Mouse (Mus musculus): Measurements from ENCODE around the gene Setd5. TPM values are rescaled to one million over a fixed set of nuclear protein-coding genes. Genes with fewer than 3 reads are reported as not detected.

Setd5 gene
- total and polyA plus RNA-seq, 3 experiments = 14.6 to 33.5 (median 31.1) TPM

- 11% methylated on average over 9 of the region's 9 CpGs for WGBS
- no peaks in the 10 kb centered on the region for H3K4me1 ChIP-seq (ENCODE audit: control insufficient read depth, insufficient read depth, low read length)
- DNase-seq = no peak
- no peak for TF ChIP-seq POLR2A (IDR thresholded peaks at IDR 0.05; ENCODE audit: insufficient read depth, low read depth, low read length)
- no peak for TF ChIP-seq EP300 (IDR thresholded peaks at IDR 0.05; ENCODE audit: insufficient read depth, low read depth, low read length)
- TF ChIP-seq CTCF (IDR thresholded peaks at IDR 0.05) = no peak
- H3K4me3 ChIP-seq = no peak overlapping the region
- intact Hi-C loops (cut with DNase I) = no loop called here
- peaks cover 4% of the 10 kb centered on the region for H3K27me3 ChIP-seq (ENCODE audit: control insufficient read depth, insufficient read depth, low read length)
- no peaks in the 10 kb centered on the region for H3K36me3 ChIP-seq (ENCODE audit: control insufficient read depth, insufficient read depth, low read length)
- no peak overlapping the region for H3K27ac ChIP-seq
- no peaks in the 10 kb centered on the region for H3K79me2 ChIP-seq (replicated peaks; ENCODE audit: control insufficient read depth, insufficient read depth, low read length)
- H3K9ac ChIP-seq (ENCODE audit: low read depth, low read length) = no peak overlapping the region
These were observed 118.4 kb downstream of the Setd5 start for GRCm38 (mm10) chr6:113195596-113195992.

Other genes starting within 250 kb of the Setd5 start
- 1 to 10 TPM in 1 of 2 experiments, under 1 TPM in 1; 0.42 to 1.4 TPM for gene Srgap3, start 130.1 kb upstream of the Setd5 start, total RNA-seq (2021)
- 0.61 and 0.82 TPM in 2 replicates for gene Srgap3, start 130.1 kb upstream of the Setd5 start, polyA plus RNA-seq (2012; rRNA removed)
- 10 to 100 TPM; 17.5 to 19.9 TPM for gene Thumpd3, start 31.1 kb upstream of the Setd5 start, total RNA-seq (2021)
- gene Thumpd3, start 31.1 kb upstream of the Setd5 start, polyA plus RNA-seq (2012; rRNA removed) = 5.0 and 13.1 TPM in 2 replicates
- under 1 TPM; 0.18 to 0.41 TPM for gene Lhfpl4, start 118.0 kb downstream of the Setd5 start, total RNA-seq (2021)
- 0.23 and 0.44 TPM in 2 replicates for gene Lhfpl4, start 118.0 kb downstream of the Setd5 start, polyA plus RNA-seq (2012; rRNA removed)
- 10 to 100 TPM; 13.3 to 15.7 TPM for gene Mtmr14, start 160.5 kb downstream of the Setd5 start, total RNA-seq (2021)
- gene Mtmr14, start 160.5 kb downstream of the Setd5 start, polyA plus RNA-seq (2012; rRNA removed) = 17.4 and 23.7 TPM in 2 replicates
- gene Cpne9, start 204.9 kb downstream of the Setd5 start, total RNA-seq (2021) = under 1 TPM in 1 of 2 experiments, not detected in 1; 0.09 TPM
- 0.02 and 0.12 TPM in 2 replicates for gene Cpne9, start 204.9 kb downstream of the Setd5 start, polyA plus RNA-seq (2012; rRNA removed)
- gene Brpf1, start 229.8 kb downstream of the Setd5 start, total RNA-seq (2021) = 10 to 100 TPM; 11.0 to 14.4 TPM
- gene Brpf1, start 229.8 kb downstream of the Setd5 start, polyA plus RNA-seq (2012; rRNA removed) = 9.9 and 12.8 TPM in 2 replicates
- 1 to 10 TPM; 5.0 to 5.7 TPM for gene Ogg1, start 249.6 kb downstream of the Setd5 start, total RNA-seq (2021)
- 10.2 and 10.3 TPM in 2 replicates for gene Ogg1, start 249.6 kb downstream of the Setd5 start, polyA plus RNA-seq (2012; rRNA removed)

Data from heart, adult 2 months (tissue).